Mouse (Mus musculus) heart, postnatal 10 days (tissue): ENCODE results near the gene Tmub1. TPM values are rescaled to one million over a fixed set of nuclear protein-coding genes. Genes with fewer than 3 reads are reported as not detected.

Experiments used
- DNase-seq, 2 experiments: peaks; one replicate each; pipeline ENCODE4 v3.0.0; 2021
- intact Hi-C: fragments of 180-260 bp; cut with DNase I; formaldehyde crosslinking; loops from one replicate; pipeline ENCODE4 v1.15.1; 2025
- total RNA-seq, 2 experiments: library from RNA; stranded (reverse); gene quantifications; 2 replicates each; pipeline ENCODE4 v1.2.3; 2021

The Tmub1 gene
- total RNA-seq, result 10 to 100 TPM in 1 of 2 experiments, 1 to 10 TPM in 1; 9.6 to 10.7 TPM

DNA sequence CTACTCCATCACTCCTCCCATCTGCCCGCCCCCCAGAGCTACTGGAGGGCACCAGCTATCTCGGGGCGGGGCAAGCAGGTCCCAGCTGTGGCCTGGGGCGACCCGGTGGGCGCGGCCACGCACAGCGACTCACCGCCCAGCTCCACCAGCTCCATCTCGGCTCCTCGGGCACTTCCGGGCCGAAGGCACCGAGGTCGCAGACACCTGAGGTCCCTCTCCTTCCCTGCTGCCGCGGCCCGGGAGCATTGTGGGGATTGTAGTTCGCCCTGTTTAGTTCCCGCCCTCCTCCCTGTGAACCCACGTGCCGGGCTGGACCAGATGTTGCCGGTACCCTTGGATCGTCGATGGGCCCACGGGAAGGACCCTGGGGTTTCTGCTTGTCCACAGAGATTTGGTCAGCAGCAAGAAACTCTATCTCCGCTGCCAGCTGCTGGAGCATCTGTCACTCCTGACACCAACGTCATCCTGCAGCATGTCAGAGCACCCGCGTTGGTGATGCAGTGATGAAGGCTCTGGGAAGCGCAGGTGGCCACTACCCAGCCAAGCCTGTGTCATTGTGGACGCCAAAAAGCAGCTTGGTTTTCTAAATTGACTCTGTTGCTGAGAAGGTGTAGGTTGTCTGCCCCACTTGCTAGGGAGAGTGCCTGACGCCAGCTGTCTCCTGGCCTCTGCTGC is at the start of gene Tmub1:
Gene Tmub1 (minus strand): TSS at position 231 of the 675 bp plus-strand sequence.
- peak; percentile 85 to 86 for DNase-seq
- intact Hi-C loops, result no loop called here

DNA sequence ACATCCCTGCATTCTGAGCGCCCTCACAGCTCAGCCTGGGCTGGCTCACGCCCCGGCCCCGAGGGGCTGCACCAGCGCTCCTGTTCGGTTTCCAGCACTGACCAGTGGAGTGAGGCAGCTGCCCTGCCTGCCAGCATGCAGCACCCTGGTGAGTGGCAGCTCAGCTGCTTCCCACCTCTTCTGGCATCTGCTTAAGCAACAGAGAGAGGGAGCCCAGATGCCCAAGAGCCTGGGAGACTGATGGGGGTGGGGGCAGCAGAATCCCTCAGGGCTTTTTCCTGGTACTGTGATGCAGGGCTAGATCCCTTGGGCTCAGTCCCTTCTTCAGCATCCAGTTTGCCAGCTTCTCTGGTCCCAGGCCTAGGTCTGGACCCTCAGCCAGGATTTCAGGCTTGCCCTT is 49.1 kb upstream of the Tmub1 start:
- no peak for DNase-seq
- intact Hi-C loops, result no loop called here

DNA sequence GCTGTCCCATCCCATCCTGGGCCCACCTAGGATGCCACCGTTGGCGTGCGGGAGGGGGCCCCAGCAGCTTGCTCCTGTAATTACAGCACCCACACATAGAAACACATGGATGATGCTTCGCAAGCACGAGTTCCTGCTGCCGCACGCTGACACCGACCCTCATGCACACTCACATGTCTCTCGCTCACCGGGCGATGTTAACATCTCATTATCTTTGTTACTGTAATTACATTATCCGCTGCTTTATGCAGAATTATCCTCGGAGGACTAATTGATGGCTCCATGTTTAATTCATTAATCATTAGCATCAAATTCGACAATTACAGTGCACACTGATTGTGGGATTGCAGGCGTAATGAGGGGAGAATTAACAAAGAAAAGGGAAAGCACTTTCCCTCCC is 47.4 kb upstream of the Tmub1 start:
- intact Hi-C loops, result no loop called here

DNA sequence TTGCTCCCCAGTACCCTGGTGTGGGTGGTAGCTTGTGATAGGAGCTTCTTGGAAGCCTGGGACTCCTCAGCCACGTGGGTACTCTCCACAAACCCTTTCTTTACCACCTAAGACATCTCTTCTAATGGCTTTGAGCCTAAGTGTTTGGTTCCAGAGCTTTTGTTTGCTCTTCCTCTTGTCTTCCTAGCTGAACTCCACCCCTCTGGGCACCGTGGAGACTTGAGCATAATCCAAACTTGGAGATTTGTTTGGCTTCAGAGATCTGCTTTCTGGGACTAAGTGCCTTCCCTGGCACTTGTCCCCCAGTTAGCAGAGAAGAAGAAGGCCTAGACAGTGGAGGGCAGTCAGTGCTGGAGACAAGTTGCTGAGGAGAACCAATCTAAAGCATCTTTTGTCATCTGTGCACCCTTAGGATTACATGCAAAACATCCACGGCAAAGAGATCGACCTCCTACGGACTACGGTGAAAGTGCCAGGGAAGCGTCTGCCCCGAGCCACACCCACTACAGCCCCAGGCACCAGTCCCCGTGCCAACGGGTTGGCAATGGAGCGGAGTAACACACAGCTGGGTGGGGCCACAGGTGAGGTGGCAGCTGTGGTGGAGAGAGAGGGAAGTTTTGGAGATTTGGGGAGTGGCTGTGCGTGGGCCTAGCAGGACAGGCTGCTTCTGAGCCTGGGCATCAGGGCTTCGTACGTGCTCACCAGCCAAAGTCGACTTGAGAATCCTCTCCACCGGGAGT is 45.1 kb upstream of the Tmub1 start:
- intact Hi-C loops, result no loop called here
- DNase-seq, result no peak

More for the DNA sequence above, 47.4 kb upstream of the Tmub1 start:
- no peak for DNase-seq

DNA sequence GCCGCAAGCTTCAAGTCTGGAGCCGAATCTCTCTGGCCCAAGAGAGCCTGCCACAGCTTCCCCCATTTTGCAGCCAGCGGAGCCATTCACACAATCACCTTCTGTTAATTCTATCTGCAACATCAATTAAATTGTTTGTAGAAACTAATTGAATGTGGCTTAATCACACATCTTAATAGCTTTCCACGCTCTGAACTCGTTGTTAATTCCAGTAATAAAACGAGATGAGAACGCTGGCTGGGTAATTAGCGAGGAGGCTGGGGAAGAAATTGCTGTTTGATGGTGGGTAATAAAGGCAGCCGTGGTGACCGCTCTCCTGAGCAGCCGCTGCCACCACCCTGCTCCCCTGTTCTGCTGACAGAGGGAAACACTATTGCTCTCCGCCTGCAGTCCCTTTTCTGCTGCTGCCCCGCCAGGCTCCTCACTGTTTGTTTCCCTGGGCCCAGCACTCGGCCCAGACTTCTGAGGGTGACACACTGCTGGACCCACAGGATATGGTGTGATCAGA is 42.8 kb upstream of the Tmub1 start:
- intact Hi-C loops, result no loop called here
- DNase-seq, result no peak

DNA sequence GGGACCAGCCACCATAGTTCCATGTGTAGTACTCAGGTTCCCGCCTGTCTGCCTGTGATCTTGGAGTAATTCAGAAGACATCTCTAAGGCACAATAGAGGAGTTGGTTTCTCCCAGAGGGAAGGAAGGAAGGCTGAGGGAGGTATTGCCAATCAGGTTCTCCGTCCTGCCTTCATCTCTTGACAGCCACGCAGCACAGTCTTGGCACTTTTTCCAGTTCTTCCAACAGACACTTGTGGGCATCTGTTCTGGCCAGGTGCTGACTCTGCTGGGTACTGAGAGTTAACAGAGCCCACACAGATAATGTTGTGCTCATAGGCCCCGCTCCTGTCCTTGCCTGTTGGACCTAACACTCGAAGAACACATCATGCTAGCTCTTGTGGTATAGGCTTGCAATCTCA is 39.1 kb upstream of the Tmub1 start:
- no peak for DNase-seq
- intact Hi-C loops, result loop anchor here (5.0 to 10.0 kb wide), 2 partner anchors 166 to 222 kb away; no protein-coding TSS in a partner anchor

DNA sequence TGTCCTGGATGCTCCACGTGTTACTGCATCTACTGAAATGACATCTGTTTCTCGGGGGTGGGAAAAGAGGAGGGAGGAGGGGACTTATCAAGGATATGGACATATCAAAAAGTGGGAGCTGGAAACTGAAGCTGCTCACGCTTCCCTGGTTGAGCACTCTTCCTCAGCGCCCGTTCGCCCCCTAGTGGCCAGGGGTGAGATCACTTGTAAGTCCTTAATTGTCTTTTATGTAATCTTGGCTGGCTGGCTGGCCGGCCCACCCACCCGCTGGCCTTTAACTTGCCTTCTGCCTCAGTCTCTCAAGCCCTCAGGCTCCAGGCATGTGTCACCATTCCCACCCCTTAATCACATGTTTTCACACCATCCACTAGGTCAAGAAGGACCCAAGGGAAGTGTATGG is 38.4 kb upstream of the Tmub1 start:
- intact Hi-C loops, result loop anchor here (5.0 to 10.0 kb wide), 2 partner anchors 166 to 221 kb away; no protein-coding TSS in a partner anchor
- DNase-seq, result peak; percentile 89 to 94

DNA sequence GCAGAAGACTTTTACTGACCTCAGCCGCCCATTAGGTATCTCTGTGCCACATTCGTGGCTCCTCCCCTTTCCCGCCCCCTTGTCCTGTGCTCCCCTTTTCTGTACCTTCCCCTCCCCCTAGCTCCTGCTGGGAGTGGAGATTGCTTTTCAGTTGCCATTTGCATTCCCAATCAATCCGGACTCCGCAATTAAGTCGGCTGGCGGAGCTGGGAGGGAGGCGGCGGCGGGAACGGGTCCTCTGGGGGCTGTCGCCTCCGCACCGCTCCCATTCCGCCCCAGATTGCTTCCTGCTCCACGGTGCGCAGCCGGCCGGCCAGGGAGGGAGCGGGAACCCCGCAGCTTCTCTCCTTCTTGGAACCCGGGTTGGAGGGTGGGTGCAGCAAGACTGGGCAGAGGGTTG is 37.3 kb upstream of the Tmub1 start:
- intact Hi-C loops, result loop anchor here (5.0 to 10.0 kb wide), 2 partner anchors 167 to 220 kb away; no protein-coding TSS in a partner anchor
- DNase-seq, result no peak

DNA sequence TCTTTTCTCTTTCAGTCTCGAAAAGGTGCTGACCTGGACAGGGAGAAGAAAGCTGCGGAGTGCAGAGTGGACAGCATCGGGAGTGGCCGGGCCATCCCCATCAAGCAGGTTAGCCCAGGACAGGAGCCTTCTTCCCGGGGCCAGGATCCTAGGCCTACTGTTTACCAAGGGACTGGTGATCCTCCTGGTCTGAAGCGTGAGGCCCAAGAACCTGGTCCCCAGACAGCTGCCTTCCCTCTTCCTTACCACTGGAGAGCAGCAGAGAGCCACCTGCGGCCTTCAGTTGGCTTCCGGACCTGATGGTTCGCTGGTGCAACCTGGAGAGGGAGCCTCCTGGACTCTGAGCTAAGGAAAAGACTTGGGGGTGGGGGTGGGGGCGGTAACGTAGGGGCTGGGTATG is 35.7 kb upstream of the Tmub1 start:
- intact Hi-C loops, result loop anchor here (1.0 to 10.0 kb wide), 2 partner anchors 47 to 219 kb away; no protein-coding TSS in a partner anchor

DNA sequence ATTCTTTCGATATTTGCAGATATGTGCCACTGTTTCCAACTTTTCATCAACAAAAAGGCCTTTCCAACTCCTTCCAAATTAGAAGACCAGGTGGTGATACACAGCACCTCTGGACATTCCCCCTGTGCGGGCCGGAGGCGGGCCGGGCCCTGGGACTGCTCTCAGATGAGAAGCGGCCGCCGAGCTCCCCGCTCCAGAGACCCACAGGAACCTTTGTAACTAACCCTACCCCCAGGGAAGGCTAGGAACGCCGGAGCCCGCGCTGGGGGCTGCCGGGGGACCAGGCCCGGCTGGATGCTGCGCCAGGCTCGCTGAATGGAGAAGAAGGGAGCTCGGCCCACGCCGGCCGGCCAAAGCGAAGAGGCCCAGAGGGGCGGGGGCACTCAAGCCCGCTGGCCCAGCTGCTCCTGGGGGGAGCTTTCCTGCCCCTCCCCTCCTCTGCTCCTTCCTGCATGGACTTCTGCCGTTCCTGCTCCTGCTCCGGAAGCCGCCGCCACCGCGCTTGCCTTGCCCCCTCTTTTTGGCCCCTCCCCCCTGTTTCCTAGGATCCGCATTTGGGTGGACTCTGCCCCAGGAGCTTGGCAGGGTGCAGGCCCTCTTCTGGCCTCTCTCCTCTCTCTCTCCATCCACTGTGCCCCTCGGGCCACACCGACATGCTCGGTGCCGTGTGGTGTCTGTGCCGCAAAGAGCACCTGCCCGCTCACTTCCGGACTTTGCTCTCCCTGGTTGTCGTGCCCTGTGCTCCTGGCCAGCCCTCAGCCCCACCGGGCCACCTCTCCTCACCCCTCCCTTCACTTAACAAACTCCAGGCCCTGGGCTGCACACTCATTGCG is 34.8 kb upstream of the Tmub1 start:
- intact Hi-C loops, result loop anchor here (1.0 to 10.0 kb wide), 2 partner anchors 48 to 218 kb away; no protein-coding TSS in a partner anchor

More for the DNA sequence above, 35.7 kb upstream of the Tmub1 start:
- peak; percentile 68 to 79 for DNase-seq

DNA sequence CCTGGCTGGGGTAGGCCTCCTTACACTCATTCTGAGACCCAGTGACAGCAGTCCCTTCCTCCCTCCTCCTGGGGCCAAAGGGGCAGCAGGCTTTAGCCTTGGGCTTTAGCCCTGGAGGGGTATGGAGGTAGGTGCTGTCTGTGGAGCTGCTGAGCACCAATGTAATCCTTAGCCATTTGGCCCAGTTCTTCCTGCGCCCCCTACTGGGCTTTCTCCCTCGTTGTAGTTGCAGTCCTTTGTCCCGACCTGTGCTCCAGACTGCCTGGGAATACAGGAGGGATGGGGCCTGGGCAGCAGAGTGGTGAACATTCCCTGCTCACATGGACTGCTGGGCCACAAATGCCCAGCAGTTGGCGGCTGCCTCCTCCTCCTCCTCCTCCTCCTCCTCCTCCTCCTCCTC is 34.0 kb upstream of the Tmub1 start:
- peak; percentile 64 to 82 for DNase-seq
- intact Hi-C loops, result loop anchor here (10.0 kb wide), 1 partner anchor 217 kb away; no protein-coding TSS in a partner anchor

More for the DNA sequence above, 34.8 kb upstream of the Tmub1 start:
- DNase-seq, result no peak

DNA sequence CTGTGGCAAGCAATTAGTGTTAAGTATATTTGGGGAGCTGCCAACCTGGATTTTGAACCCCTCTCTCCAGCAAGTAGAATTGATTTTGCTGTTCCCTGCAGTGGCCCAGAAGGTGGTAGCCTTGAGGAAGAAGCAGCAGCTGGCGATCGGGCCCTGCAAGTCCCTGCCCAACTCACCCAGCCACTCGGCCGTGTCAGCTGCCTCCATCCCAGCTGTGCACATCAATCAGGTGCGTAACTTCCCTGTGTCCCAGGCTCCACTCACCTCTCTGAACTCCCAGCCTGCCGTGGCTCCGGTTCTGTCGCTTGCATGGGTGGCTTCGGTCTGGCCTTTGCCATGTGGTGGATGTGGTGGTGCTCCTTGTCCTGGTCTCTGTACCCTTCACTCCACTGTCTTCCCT is 30.3 kb upstream of the Tmub1 start:
- intact Hi-C loops, result no loop called here
- DNase-seq, result no peak

DNA sequence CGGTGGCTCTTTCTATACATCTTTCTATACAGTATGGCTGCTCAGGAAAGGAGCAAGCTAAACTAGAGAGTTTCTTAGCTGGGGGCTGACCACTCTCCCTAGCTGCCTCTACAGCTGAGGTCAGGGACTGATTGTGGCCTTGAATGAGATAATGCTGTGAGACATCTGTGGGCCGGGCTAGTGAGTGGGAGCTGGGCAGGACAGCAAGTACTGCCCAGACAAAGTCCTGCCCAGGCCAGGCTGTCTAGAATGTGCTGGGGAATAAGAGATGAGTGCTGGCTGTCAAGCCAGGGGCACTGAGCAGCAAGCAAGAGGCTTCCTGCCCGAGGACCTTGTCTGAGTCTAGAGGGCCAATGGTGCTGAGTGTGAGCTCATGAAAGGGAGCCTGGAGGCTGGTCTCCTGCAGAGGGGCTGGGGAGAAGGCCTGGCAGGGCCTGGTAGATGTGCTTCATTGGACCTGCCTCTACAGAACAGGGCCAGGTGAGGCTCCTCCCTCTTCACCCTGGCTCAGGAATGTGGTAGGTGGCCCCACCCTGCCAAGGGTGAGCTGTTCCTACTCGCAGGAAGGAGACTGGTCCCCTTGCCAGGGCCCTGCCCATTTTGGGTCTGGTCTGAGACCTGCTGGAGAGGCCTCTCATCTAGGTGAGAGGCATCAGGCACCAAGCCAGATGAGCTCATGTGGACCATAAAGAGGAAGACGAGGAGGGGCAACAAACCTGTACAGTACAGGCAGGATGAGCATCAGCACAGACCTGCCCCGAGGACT is 28.0 kb upstream of the Tmub1 start:
- intact Hi-C loops, result no loop called here
- DNase-seq, result peak in 1 of 2 experiments; percentile 16

DNA sequence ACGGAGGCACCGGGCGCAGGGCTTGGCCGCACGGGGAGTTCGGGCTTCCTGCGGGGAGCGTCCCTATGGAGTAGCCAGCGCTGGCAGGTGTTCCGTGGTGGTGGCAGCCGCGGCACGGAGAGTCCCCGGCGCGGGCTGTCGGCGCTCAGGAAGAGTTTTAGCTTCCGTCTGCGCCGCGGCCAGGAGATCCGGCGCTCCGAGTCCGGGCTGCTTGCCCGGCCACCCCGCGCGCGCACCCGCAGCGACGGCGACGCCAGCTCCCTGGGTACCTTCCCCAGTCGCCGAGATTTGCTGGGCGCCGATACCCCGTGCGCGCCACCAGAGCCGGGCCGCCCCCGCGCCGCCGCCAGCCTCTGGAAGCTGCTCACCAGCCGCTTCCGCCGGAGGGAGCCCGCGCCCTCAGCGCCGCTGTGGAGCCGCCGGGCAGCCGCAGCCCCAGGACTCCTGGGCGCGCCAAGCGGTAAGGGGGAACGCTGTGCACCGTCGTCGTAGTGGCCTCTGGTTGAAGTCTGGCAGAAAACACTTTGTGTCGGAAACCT is 27.1 kb upstream of the Tmub1 start:
- DNase-seq, result peak; percentile 62 to 70
- intact Hi-C loops, result no loop called here

DNA sequence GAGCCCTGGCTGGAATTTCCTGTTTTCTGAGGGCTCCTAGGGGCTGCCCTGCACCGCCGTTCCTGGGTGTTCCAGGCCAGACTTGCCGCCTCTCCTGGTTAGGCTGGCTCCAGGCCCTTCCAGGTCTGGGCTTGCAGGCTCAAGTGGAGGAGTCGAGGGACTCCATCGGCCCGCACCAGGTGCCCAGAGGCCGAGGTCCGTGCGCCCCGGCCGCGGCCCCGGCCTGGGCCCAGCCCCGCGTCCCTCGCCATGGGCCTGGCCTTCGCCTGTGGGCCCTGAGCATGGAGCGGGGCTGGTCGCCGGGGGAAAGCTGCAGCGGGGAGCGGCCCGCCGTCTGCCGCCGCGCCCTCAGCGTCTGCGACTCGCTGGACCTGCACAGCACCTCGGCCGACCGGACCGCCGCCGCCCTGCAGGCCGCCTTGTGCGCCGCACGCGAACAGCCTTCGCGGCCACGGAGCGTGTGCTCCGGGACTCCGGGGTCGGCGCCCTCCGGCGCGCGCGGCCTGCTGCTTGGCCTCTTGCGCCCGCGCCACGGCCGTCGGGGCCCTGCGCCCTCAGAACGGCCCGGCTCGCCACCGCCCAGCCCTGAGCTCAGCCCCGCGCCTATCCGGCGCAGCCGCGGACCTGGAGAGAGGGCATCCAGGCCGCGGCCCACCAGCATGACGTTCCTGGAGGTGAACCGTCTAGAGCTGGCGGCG is 26.5 kb upstream of the Tmub1 start:
- no peak for DNase-seq
- intact Hi-C loops, result no loop called here

DNA sequence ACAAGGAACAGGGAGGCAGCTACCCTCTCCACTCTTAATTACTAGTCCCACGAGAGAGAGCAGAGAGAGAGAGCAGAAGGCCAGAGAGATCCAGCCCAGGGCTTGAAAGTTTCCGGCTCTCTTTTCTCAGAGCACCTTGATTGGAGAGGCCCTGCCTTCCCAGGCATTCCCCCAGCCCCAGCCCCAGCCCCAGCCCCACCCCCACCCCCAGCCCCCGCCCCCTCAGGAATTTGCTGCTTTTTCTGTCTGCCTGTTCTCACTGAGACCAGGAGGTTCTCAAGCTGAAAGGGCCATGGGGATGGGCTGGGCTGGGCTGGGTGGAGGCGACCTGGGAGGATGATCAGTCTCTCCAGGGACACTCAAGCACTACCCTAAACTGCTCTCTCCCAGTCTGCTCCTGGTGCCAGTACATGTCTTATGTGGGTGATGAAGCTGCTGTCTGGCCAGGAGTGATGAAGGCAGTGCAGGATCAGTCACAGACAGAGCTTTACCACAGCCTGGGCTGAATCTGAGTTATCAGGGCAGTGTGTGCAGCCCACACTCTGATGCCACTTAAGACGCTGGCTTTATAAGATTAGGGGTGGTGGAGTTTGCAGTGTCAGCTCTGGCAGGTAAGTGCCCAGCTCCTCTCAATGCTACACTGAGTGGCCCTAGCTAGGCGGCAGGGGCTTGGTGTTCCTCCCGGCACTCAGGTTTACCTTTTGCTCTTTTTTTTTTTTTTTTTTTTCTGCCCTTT is 25.4 kb upstream of the Tmub1 start:
- DNase-seq, result no peak
- intact Hi-C loops, result no loop called here

DNA sequence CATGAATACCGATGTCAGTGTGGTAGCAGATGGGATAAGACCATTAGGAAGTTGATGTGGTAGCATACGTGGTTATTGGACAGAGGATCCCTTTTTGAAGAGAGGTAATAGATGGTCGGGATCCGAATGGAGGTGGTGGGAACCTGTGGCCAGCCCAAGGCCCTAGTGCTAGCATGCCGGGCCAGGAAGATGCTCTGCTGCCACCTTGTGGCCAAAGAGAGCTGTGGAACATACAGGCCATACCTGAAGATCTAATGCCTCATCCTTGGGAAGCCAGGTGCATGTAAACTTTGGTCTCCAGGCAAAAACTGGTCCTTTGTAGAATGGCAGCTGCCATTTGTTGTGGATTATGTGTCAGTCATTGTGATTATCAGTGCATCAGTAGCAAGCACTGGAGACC is 22.9 kb upstream of the Tmub1 start:
- intact Hi-C loops, result loop anchor here (1.0 to 2.0 kb wide), 4 partner anchors 18 to 75 kb away; partner anchors contain the start of gene Agap3
- peak; percentile 81 to 86 for DNase-seq

DNA sequence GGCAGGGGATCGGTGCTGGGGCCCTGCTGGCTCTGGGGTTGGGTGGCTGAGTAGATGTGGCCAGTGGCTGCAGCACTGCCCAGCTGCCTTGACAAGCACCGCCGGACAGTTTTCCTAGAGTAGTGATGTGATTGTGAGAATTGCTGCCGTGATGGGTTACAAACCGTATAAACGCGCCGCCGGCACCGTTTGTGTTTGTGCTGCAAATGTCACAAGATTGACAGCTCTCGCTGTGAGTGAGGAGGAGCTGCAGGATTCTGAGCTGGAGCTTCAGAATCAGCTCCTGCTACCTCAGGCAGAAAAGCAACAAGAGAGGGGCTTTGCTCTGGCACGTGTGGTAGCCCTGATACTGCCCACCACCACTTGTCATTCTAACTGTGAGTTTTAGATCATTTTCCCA is 19.1 kb upstream of the Tmub1 start:
- intact Hi-C loops, result no loop called here
- no peak for DNase-seq
